Mouse (Mus musculus): ENCODE data around the gene Cpne4. TPM values are rescaled to one million over a fixed set of nuclear protein-coding genes. Genes with fewer than 3 reads are reported as not detected.

Cpne4 gene
- total and polyA plus RNA-seq, 3 experiments = not detected

GRCm38 (mm10) chr9:104972828-104973227 lies 425.7 kb downstream of the Cpne4 start:
- TF ChIP-seq NELFE (IDR thresholded peaks at IDR 0.05; ENCODE audit: low read depth, low read length) (no peak), CHD2 (IDR thresholded peaks at IDR 0.05; ENCODE audit: low read length) (no peak), SIN3A (IDR thresholded peaks at IDR 0.05; ENCODE audit: low read length) (no peak), BHLHE40 (IDR thresholded peaks at IDR 0.05; ENCODE audit: low read depth, low read length) (peak; percentile 33; the same call in 1 of the 2 replicates), NRF1 (IDR thresholded peaks at IDR 0.05; ENCODE audit: low read depth, low read length) (peak; percentile 60), EP300 (IDR thresholded peaks at IDR 0.05; ENCODE audit: low read length) (peak; percentile 76), ZMIZ1 (IDR thresholded peaks at IDR 0.05; ENCODE audit: low read depth, low read length) (no peak), TBP (conservative IDR thresholded peaks at IDR 0.05; ENCODE audit: low read depth, low read length) (0 out of 2 replicates have a peak, but pooled peaks have one; percentile 49), RAD21 (IDR thresholded peaks at IDR 0.05; ENCODE audit: low read depth, low read length) (no peak), HCFC1 (IDR thresholded peaks at IDR 0.05; ENCODE audit: low read depth, low read length) (no peak), MAFK (IDR thresholded peaks at IDR 0.05; ENCODE audit: insufficient replicate concordance, low read length) (no peak)
- dilution Hi-C loops (cut with MboI; ENCODE audit: extremely low pct_ligation_motif_present, extremely low pct_unique_long_range_greater_than_20kb, low sequenced_read_pairs) (no loop called here), in situ Hi-C loops (cut with MboI; ENCODE audit: low pct_ligation_motif_present, low pct_unique_long_range_greater_than_20kb, low sequenced_read_pairs) (no loop called here)
- peak; percentile 53 for DNase-seq (ENCODE audit: extremely low read depth)
- no peaks in the 10 kb centered on the region for H3K79me2 ChIP-seq (replicated peaks; ENCODE audit: control insufficient read depth, extremely low read depth, insufficient read depth, poor library complexity, severe bottlenecking)
- H3K4me3 ChIP-seq (replicated peaks in 1 of 3; ENCODE audit: low read depth in 2 of 3, low read length in 2 of 3, poor library complexity in 1 of 3) = no peak overlapping the region
- H3K4me2 ChIP-seq (ENCODE audit: insufficient read depth, low read depth, poor library complexity, severe bottlenecking) = no peak overlapping the region
- no peak overlapping the region for H3K9ac ChIP-seq (ENCODE audit: insufficient read depth, low read depth)
- peaks cover 0 to 5% of the 10 kb centered on the region in 2 experiments; a peak in 2 of 4 replicates for H3K4me1 ChIP-seq (ENCODE audit: control insufficient read depth in 1 of 2, insufficient read depth in 2 of 2)
- no peak overlapping the region for H3K27ac ChIP-seq (ENCODE audit: insufficient read depth, low read depth)
- no peaks in the 10 kb centered on the region for H3K27me3 ChIP-seq (replicated peaks)
- no peaks in the 10 kb centered on the region for H3K36me3 ChIP-seq (replicated peaks in 1 of 2; ENCODE audit: control insufficient read depth in 1 of 2, insufficient read depth in 1 of 2, low read length in 1 of 2)
- H3K9me3 ChIP-seq (replicated peaks; ENCODE audit: low read length) = no peaks in the 10 kb centered on the region

GRCm38 (mm10) chr9:104981934-104982548 lies 435.0 kb downstream of the Cpne4 start:
- Histone ChIP-seq H3K79me2 (replicated peaks; ENCODE audit: control insufficient read depth, extremely low read depth, insufficient read depth, poor library complexity, severe bottlenecking) (no peaks in the 10 kb centered on the region), H3K4me3 (replicated peaks in 1 of 3; ENCODE audit: low read depth in 2 of 3, low read length in 2 of 3, poor library complexity in 1 of 3) (no peak overlapping the region), H3K27ac (ENCODE audit: insufficient read depth, low read depth) (no peak overlapping the region), H3K4me2 (ENCODE audit: insufficient read depth, low read depth, poor library complexity, severe bottlenecking) (no peak overlapping the region), H3K27me3 (replicated peaks) (no peaks in the 10 kb centered on the region), H3K9ac (ENCODE audit: insufficient read depth, low read depth) (no peak overlapping the region), H3K4me1 (ENCODE audit: control insufficient read depth in 1 of 2, insufficient read depth in 2 of 2) (no peaks in the 10 kb centered on the region), H3K36me3 (replicated peaks in 1 of 2; ENCODE audit: control insufficient read depth in 1 of 2, insufficient read depth in 1 of 2, low read length in 1 of 2) (no peaks in the 10 kb centered on the region), H3K9me3 (replicated peaks; ENCODE audit: low read length) (no peaks in the 10 kb centered on the region)
- in situ Hi-C loops (cut with MboI; ENCODE audit: low pct_ligation_motif_present, low pct_unique_long_range_greater_than_20kb, low sequenced_read_pairs) = no loop called here
- TF ChIP-seq SMC3 (IDR thresholded peaks at IDR 0.05; ENCODE audit: low read depth, low read length) = no peak
- TF ChIP-seq NRF1 (IDR thresholded peaks at IDR 0.05; ENCODE audit: low read depth, low read length) = no peak
- TF ChIP-seq ZKSCAN1 (IDR thresholded peaks at IDR 0.05; ENCODE audit: borderline replicate concordance, low read depth, low read length) = no peak
- TF ChIP-seq CTCF (conservative IDR thresholded peaks at IDR 0.05 in 1 of 2, IDR thresholded peaks at IDR 0.05 in 1 of 2; ENCODE audit: low read depth in 2 of 2, low read length in 2 of 2) = no peak
- TF ChIP-seq ZMIZ1 (IDR thresholded peaks at IDR 0.05; ENCODE audit: low read depth, low read length) = no peak
- TF ChIP-seq RCOR1 (conservative IDR thresholded peaks at IDR 0.05; ENCODE audit: low read depth, low read length) = no peak
- no peak for TF ChIP-seq ETS1 (conservative IDR thresholded peaks at IDR 0.05; ENCODE audit: low read depth, low read length)
- no peak for TF ChIP-seq BHLHE40 (IDR thresholded peaks at IDR 0.05; ENCODE audit: low read depth, low read length)
- TF ChIP-seq TBP (conservative IDR thresholded peaks at IDR 0.05; ENCODE audit: low read depth, low read length) = no peak
- TF ChIP-seq POLR2AphosphoS2 (IDR thresholded peaks at IDR 0.05; ENCODE audit: low read depth, low read length) = no peak
- TF ChIP-seq SIN3A (IDR thresholded peaks at IDR 0.05; ENCODE audit: low read length) = no peak
- TF ChIP-seq KAT2A (IDR thresholded peaks at IDR 0.05; ENCODE audit: insufficient replicate concordance, low read length) = no peak
- no peak for TF ChIP-seq E2F4 (IDR thresholded peaks at IDR 0.05; ENCODE audit: insufficient replicate concordance, low read depth, low read length)
- no peak for TF ChIP-seq TCF12 (IDR thresholded peaks at IDR 0.05; ENCODE audit: low read depth, low read length)
- no peak for TF ChIP-seq JUND (conservative IDR thresholded peaks at IDR 0.05; ENCODE audit: low read depth, low read length)
- TF ChIP-seq MAX (IDR thresholded peaks at IDR 0.05; ENCODE audit: low read length) = no peak
- no peak for TF ChIP-seq EP300 (IDR thresholded peaks at IDR 0.05; ENCODE audit: low read length)
- TF ChIP-seq JUN (IDR thresholded peaks at IDR 0.05; ENCODE audit: insufficient read depth, low read depth, low read length) = no peak
- TF ChIP-seq PAX5 (IDR thresholded peaks at IDR 0.05; ENCODE audit: low read length) = no peak
- TF ChIP-seq UBTF (IDR thresholded peaks at IDR 0.05; ENCODE audit: low read depth, low read length) = no peak
- dilution Hi-C loops (cut with MboI; ENCODE audit: extremely low pct_ligation_motif_present, extremely low pct_unique_long_range_greater_than_20kb, low sequenced_read_pairs) = no loop called here
- no peak for DNase-seq (ENCODE audit: extremely low read depth)
